Mouse (Mus musculus) macrophage (primary cell): ENCODE measurements around the gene Sorl1. TPM values are rescaled to one million over a fixed set of nuclear protein-coding genes. Genes with fewer than 3 reads are reported as not detected.
"Not testable (repeated sequence)": the region's sequence is repeated elsewhere in the genome, so short reads cannot be mapped to it uniquely, and the experiment has no call there.

Experiments
- H3K27ac ChIP-seq: fragments of 350-480 bp; formaldehyde crosslinking; 2 replicates; pipeline ENCODE4 v1.9.0; 2021
- H3K36me3 ChIP-seq: fragments of 350-480 bp; formaldehyde crosslinking; 2 replicates; pipeline ENCODE4 v1.9.0; 2021; ENCODE audit errors: inconsistent target
- H3K4me3 ChIP-seq: fragments of 350-480 bp; formaldehyde crosslinking; 2 replicates; pipeline ENCODE4 v1.9.0; 2021; ENCODE audit errors: inconsistent target
- H3K79me2 ChIP-seq: fragments of 350-480 bp; formaldehyde crosslinking; 2 replicates; pipeline ENCODE4 v1.9.0; 2021; ENCODE audit errors: inconsistent target
- WGBS: methylation state at CpG from one replicate; pipeline ENCODE4 v1.1.7; 2026; ENCODE audit warnings: inconsistent platforms; ENCODE audit not compliant: missing documents; 5-methylcytosine and 5-hydroxymethylcytosine counted together
- polyA plus RNA-seq: library from polyadenylated mRNA; stranded (reverse); fragments of 250-400 nt; gene quantifications from 3 replicates; pipeline ENCODE4 v1.2.4, GENCODE M21; 2018; ENCODE audit warnings: inconsistent platforms

Sorl1 gene
- polyA plus RNA-seq, 1 experiment from 2014 or later = 23.6 TPM

GRCm38 (mm10) chr9:42067950-42068349 is 56.1 kb downstream of the Sorl1 start:
- no peak overlapping the region for H3K4me3 ChIP-seq
- H3K79me2 ChIP-seq = no peaks in the 10 kb centered on the region
- peaks cover 32% of the 10 kb centered on the region; the same call in 1 of the 2 replicates for H3K36me3 ChIP-seq
- WGBS = 93% methylated on average over 8 of the region's 9 CpGs
- H3K27ac ChIP-seq = no peak overlapping the region

DNA sequence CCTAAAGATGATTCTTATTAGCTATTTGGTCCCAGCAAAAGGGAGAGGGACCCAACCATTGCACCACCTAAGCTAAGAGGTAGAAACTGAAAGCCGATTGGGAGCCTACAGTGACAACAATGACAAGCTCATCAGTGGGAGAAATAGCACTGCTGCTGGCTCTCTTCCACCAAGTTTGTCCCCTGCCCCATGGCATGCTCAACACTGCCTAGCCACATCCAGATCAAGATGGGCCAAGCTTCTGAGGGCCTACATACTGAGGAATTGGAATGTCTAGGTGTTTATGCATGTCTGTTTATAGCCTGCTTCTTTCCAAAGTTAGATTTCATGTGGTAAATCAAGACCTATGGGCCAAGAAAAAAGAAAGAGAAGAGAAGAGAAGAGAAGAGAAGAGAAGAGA is 58.3 kb downstream of the Sorl1 start:
- Histone ChIP-seq H3K27ac (no peak overlapping the region), H3K36me3 (peaks cover 27% of the 10 kb centered on the region; the same call in 1 of the 2 replicates), H3K4me3 (no peak overlapping the region), H3K79me2 (no peaks in the 10 kb centered on the region)
- WGBS = 100% methylated on average over 1 of the region's 1 CpGs

- WGBS = 91% methylated on average over 4 of the region's 4 CpGs
Measured at GRCm38 (mm10) chr9:42063391-42063790, 60.7 kb downstream of the Sorl1 start.

DNA sequence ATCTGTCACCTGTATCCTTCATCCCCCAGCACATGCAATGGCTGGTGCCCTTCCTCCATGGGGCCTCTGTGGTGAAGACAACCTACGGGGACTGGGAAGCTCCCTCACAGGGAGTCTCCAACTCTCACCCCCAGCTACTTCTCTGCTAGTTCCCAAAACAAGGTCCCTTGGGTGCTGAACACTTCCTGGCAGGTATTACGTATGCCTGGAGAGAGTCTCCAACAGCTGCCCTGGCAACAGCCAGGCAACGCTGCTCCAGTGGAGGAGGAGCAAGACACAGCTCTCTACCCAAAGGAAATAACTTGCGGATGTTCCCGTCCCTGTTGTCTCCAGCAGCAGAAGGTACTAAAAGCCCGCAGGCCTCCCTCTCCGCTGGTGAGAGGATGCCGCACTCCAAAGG is 61.8 kb downstream of the Sorl1 start:
- no peak overlapping the region for H3K4me3 ChIP-seq
- no peaks in the 10 kb centered on the region for H3K79me2 ChIP-seq
- peaks cover 19% of the 10 kb centered on the region; the same call in 1 of the 2 replicates for H3K36me3 ChIP-seq
- H3K27ac ChIP-seq = no peak overlapping the region
- 95% methylated on average over 8 of the region's 8 CpGs for WGBS

More at GRCm38 (mm10) chr9:42063391-42063790, 60.7 kb downstream of the Sorl1 start:
- H3K4me3 ChIP-seq = no peak overlapping the region
- no peaks in the 10 kb centered on the region for H3K79me2 ChIP-seq
- H3K27ac ChIP-seq = no peak overlapping the region
- peaks cover 19% of the 10 kb centered on the region; the same call in 1 of the 2 replicates for H3K36me3 ChIP-seq

- not testable (repeated sequence) for H3K79me2 ChIP-seq, H3K4me3 ChIP-seq, H3K27ac ChIP-seq
- 96% methylated on average over 2 of the region's 2 CpGs for WGBS
- H3K36me3 ChIP-seq = peaks cover 26% of the 10 kb centered on the region; the same call in 1 of the 2 replicates
Measured at GRCm38 (mm10) chr9:42059006-42059405, 65.1 kb downstream of the Sorl1 start.

DNA sequence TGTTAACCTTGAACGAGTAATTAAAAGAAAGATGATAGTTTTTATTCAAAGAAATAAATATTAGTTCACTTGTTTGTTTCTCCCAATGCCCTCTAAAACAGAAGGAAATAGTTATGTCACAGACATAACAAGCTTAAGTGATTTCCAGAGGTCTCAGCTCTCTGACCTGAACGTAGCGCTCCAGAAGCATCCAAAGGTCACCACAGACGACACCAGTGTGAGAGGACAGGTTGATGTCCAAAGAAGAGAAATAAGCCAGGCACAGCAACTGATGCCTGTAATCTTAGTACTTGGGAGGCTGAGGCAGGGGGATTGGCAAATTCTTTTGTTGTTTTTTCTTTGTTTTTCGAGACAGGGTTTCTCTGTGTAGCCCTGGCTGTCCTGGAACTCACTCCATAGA is 67.5 kb downstream of the Sorl1 start:
- H3K4me3 ChIP-seq = no peak overlapping the region
- no peak overlapping the region for H3K27ac ChIP-seq
- H3K79me2 ChIP-seq = no peaks in the 10 kb centered on the region
- WGBS = 95% methylated on average over 5 of the region's 5 CpGs
- H3K36me3 ChIP-seq = peaks cover 11% of the 10 kb centered on the region; the same call in 1 of the 2 replicates

DNA sequence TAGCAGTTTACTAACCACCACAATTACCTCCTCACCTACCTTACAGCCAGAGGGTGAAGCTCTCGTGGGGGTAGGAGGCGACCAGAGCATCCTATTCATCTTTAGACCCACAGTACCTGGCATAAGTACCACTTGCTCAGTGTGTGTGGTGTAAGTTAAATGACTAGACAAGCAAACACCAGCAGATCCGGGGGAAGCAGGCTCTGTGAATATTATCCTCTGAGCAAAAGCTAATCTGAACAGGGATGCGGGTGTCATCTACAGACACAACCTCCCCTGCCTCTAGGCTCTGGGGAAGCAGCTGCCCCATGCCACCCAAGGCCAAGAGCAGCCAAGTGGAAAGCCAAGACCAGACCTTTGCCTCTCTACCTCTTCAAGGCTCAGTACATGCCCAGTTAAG is 68.7 kb downstream of the Sorl1 start:
- peaks cover 11% of the 10 kb centered on the region; the same call in 1 of the 2 replicates for H3K36me3 ChIP-seq
- no peak overlapping the region for H3K4me3 ChIP-seq
- 96% methylated on average over 4 of the region's 4 CpGs for WGBS
- no peaks in the 10 kb centered on the region for H3K79me2 ChIP-seq
- H3K27ac ChIP-seq = no peak overlapping the region

- WGBS = 95% methylated on average over 20 of the region's 20 CpGs
- H3K27ac ChIP-seq = no peak overlapping the region
- no peaks in the 10 kb centered on the region for H3K79me2 ChIP-seq
- H3K4me3 ChIP-seq = no peak overlapping the region
- H3K36me3 ChIP-seq = peaks cover 11% of the 10 kb centered on the region; the same call in 1 of the 2 replicates
Measured at GRCm38 (mm10) chr9:42054339-42055272, 69.5 kb downstream of the Sorl1 start.

GRCm38 (mm10) chr9:42053591-42054190 is 70.4 kb downstream of the Sorl1 start:
- H3K36me3 ChIP-seq = peaks cover 12% of the 10 kb centered on the region; the same call in 1 of the 2 replicates
- H3K27ac ChIP-seq = no peak overlapping the region
- no peaks in the 10 kb centered on the region for H3K79me2 ChIP-seq
- 97% methylated on average over 12 of the region's 12 CpGs for WGBS
- H3K4me3 ChIP-seq = no peak overlapping the region

DNA sequence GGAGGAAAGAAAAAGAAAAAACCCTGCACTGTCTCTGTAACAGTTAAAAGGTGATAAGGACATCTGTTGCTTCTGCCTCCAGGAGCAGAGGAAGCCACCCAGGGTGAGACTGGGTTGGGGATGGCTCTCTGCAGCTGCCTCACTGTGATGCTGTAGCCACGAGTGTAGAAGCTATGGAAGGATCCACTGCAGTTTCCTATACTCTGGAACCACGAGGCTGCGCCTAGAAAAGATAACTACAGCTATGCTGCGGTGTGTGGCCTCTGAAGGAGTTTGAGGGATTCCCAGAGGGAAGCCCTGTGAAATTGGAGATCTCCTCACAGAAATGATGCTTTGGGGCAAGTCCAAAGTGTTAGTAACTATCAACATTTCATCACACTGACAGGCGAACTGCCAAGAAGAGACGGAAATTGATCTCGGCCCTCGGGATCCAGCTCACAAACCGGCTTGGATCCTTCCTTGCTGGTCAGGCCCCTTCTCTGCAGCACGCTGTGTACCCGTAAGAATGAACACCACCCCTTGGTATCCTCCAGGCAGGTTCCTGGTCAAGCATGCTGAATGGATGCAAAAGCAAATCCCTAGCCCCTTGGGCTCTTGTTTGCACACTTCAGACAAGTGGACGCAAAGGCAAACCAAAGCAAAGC is 71.3 kb downstream of the Sorl1 start:
- H3K36me3 ChIP-seq = peaks cover 19% of the 10 kb centered on the region; the same call in 1 of the 2 replicates
- 93% methylated on average over 12 of the region's 12 CpGs for WGBS

GRCm38 (mm10) chr9:42048542-42048941 is 75.6 kb downstream of the Sorl1 start:
- Histone ChIP-seq H3K36me3 (peaks cover 34% of the 10 kb centered on the region; the same call in 1 of the 2 replicates), H3K4me3 (no peak overlapping the region), H3K27ac (no peak overlapping the region), H3K79me2 (no peaks in the 10 kb centered on the region)
- 69% methylated on average over 2 of the region's 2 CpGs for WGBS

More for the DNA sequence above, 71.3 kb downstream of the Sorl1 start:
- Histone ChIP-seq H3K79me2 (no peaks in the 10 kb centered on the region), H3K27ac (no peak overlapping the region), H3K4me3 (no peak overlapping the region)

GRCm38 (mm10) chr9:42047786-42048185 is 76.3 kb downstream of the Sorl1 start:
- H3K27ac ChIP-seq = no peak overlapping the region
- WGBS = 88% methylated on average over 5 of the region's 5 CpGs
- H3K79me2 ChIP-seq = no peaks in the 10 kb centered on the region
- H3K36me3 ChIP-seq = peaks cover 40% of the 10 kb centered on the region; the same call in 1 of the 2 replicates
- no peak overlapping the region for H3K4me3 ChIP-seq

DNA sequence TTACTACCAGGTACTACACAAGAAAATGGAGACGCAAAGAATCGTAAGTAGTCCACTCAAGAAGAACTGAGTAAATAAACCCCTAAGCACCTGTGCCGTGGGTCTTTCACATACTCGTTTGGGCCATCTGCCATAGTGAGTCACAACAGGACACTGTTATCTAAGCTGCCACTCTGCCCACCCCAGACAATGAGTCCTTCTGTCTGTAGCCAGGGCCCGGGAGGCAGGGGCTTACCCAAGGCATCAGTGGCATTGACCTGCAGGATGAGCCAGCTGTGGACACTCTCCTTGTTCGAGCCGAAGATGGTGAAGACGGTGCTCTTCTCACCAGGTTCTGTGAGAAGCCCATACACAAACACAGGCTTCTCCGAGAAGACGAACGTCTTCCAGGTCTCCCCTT is 77.8 kb downstream of the Sorl1 start:
- H3K4me3 ChIP-seq = no peak overlapping the region
- H3K36me3 ChIP-seq = peaks cover 43% of the 10 kb centered on the region; the same call in 1 of the 2 replicates
- no peak overlapping the region for H3K27ac ChIP-seq
- H3K79me2 ChIP-seq = no peaks in the 10 kb centered on the region
- 95% methylated on average over 11 of the region's 11 CpGs for WGBS

GRCm38 (mm10) chr9:42044651-42045050 is 79.4 kb downstream of the Sorl1 start:
- Histone ChIP-seq H3K4me3 (no peak overlapping the region), H3K36me3 (peaks cover 52% of the 10 kb centered on the region; the same call in 1 of the 2 replicates), H3K79me2 (no peaks in the 10 kb centered on the region), H3K27ac (no peak overlapping the region)
- 100% methylated on average over 8 of the region's 8 CpGs for WGBS
